Mouse (Mus musculus): Measurements from ENCODE around the gene Tet3.

GRCm38 (mm10) chr6:83480019-83480655 is 21.3 kb upstream of the Tet3 start:
- no peak for TF ChIP-seq POLR2A (IDR thresholded peaks at IDR 0.05; ENCODE audit: low read depth, low read length)
- TF ChIP-seq CTCF (IDR thresholded peaks at IDR 0.05; ENCODE audit: extremely low read depth, insufficient read depth, insufficient read length, insufficient replicate concordance): no peak
